Mouse (Mus musculus) effector memory CD4-positive, alpha-beta T cell, adult 7 months (primary cell): ENCODE measurements around the gene Isg20. TPM values are rescaled to one million over a fixed set of nuclear protein-coding genes. Genes with fewer than 3 reads are reported as not detected.

Experiments
- polyA plus RNA-seq: library from polyadenylated mRNA; unstranded; fragments of 100-300 nt; shearing (Covaris generic); gene quantifications from one replicate; pipeline ENCODE4 v1.2.1, GENCODE M21; 2017

Gene Isg20
- 38.1 TPM for polyA plus RNA-seq

DNA sequence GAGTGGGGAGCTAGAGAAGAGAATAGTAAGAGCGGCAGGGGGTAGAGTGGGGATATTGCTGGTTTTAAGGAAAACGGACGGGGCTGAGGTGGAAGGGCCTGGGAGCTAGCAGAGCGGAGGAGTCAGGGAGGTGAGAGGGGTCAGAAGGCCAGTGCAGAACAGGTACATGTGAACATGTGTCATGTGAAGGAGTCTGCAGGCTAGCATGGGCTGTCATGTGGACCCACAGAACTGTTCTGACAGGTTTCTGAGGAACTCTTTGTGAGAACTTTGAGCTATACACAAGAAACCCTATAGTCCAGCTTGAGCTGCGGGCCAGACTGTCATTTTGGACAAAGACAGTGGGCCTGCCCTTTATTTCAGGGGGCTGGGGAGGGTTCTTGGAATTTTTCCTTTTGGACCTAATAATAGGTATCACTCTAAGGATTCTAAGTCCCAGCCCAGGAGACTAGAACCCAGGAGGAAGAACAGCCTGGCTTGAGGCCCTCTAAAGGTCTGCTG is at the start of gene Isg20:
Gene Isg20, plus strand, starts transcription at position 451 of the 501 bp plus-strand sequence.

DNA sequence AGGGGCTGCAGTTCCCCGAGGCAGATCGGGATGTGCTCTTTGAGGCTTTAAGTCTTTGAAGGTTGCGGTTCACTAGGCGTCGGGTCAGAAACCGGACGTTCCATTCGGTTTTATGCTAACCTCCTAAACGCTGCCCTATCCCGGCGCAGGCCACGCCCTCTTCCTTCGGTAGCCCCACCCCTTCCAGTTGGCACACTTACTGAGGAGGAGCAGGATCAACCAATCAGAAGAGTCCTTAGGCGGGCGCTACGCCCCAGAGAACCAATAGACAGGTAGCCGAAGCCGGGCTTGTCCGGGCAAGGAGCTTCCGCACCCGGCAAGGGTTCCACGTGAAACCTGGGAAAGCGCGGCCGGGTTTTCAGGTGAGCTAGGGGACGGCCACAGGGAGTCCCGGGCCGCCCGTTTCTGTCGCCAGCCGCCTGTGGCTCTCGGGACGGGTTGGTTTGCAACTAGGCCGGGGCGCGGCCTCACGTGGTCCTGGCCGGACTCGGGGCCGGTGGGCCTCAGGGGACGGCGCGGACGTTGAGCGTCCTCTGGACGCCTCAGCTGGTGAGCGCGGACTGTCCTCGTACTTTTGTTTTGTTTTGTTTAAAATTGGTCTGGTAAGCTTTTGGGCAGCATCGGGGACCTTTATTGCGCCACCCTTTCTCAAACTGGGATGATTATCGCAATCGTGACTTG is 17.4 kb upstream of the Isg20 start, which contains the start of gene Aen:
Gene Aen, plus strand, starts transcription at position 202 of the 681 bp plus-strand sequence.

Other genes with a start within 250 kb of the Isg20 start
- 22.1 TPM for gene Ntrk3, start 175.4 kb upstream of the Isg20 start, polyA plus RNA-seq
- 21.1 TPM for gene Mrps11, start 130.3 kb upstream of the Isg20 start, polyA plus RNA-seq
- gene Mrpl46, start 129.9 kb upstream of the Isg20 start, polyA plus RNA-seq = 28.8 TPM
- 8.4 TPM for gene Det1, start 66.2 kb upstream of the Isg20 start, polyA plus RNA-seq
- gene Aen, start 17.6 kb upstream of the Isg20 start, polyA plus RNA-seq = 34.5 TPM
- gene Acan, start 140.1 kb downstream of the Isg20 start, polyA plus RNA-seq = not detected
- 0.44 TPM for gene Hapln3, start 217.6 kb downstream of the Isg20 start, polyA plus RNA-seq
- gene Mfge8, start 235.6 kb downstream of the Isg20 start, polyA plus RNA-seq = 7.1 TPM